14 mouse cellular contexts compared by ENCODE assay signal in the genomic region with DNA sequence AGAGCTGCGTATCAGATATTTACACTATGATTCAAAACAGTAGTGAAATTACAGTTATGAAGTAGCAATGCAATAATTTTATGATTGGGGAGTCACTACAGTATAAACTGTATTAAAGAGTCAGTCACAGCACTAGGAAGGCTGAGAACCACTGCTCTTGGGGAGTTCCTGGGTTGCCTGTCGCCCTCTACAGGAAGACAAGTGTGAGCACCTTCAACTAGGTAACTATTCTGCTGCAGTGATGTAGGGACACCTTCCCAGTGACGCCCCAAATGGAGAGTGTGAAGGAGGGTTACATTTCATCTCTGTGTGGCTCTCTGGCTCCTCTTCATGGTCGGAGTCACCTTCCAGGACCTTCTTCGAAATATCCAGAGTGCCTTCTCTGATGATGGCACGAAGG. TPM values are rescaled to one million over a fixed set of nuclear protein-coding genes. Genes with fewer than 3 reads are reported as not detected.
DNase-seq lines count a peak whose midpoint lies in the region; ATAC-seq and TF ChIP-seq lines count a peak whose summit lies in the region.
"Had no signal": no experiment of that assay in that cellular context is flagged by ENCODE, and none has a peak within 500 bp of the region (broad histone marks: within the 10 kb centered on the region; RNA-seq: fewer than 3 reads in every experiment).

No protein-coding gene starts in this region.

- peak; percentile 71 for TF ChIP-seq CTCF in intestine, postnatal 0 days (IDR thresholded peaks at IDR 0.05; ENCODE audit: low read depth)
- TF ChIP-seq CTCF in spleen, adult 2 months (IDR thresholded peaks at IDR 0.05; ENCODE audit: extremely low read depth, insufficient read depth, insufficient read length, insufficient replicate concordance) = peak; percentile 3; the same call in 1 of the 2 replicates
- peak; percentile 64 for TF ChIP-seq CTCF in Patski (IDR thresholded peaks at IDR 0.05)
- TF ChIP-seq CTCF in small intestine, adult 2 months (IDR thresholded peaks at IDR 0.05; ENCODE audit: extremely low read depth, insufficient read length, insufficient replicate concordance, low read depth, low read length) = peak; percentile 42; the same call in 1 of the 2 replicates

- WGBS in intestine, postnatal 0 days = 79% methylated on average over 6 of the region's 6 CpGs
- WGBS in intestine, embryonic 16.5 days = 74% methylated on average over 6 of the region's 6 CpGs
- 74% methylated on average over 6 of the region's 6 CpGs for WGBS in spleen, adult 2 months
- WGBS in small intestine, adult 2 months = 66% methylated on average over 6 of the region's 6 CpGs
- WGBS in limb, embryonic 10.5 days = 70% methylated on average over 6 of the region's 6 CpGs

- H3K27ac ChIP-seq in intestine, postnatal 0 days (ENCODE audit: low read depth, low read length) = no peak overlapping the region
- H3K27ac ChIP-seq in intestine, embryonic 16.5 days (ENCODE audit: low read length) = no peak overlapping the region
- H3K27ac ChIP-seq in spleen, adult 2 months (ENCODE audit: insufficient read depth, low read length) = no peak overlapping the region
- H3K27ac ChIP-seq in small intestine, adult 2 months (ENCODE audit: insufficient read depth, low read depth, low read length) = no peak overlapping the region
- H3K27ac ChIP-seq in limb, embryonic 10.5 days = no peak overlapping the region
- H3K27ac ChIP-seq: heart, embryonic 10.5 days; hindbrain, embryonic 14.5 days had no signal

- no peak for DNase-seq in spleen, adult 2 months (ENCODE audit: low read depth in 1 of 2, low spot score in 2 of 2)
- no peak for DNase-seq in spleen, postnatal 36 days (ENCODE audit: low spot score in 2 of 2)
- no peak for DNase-seq in Patski (ENCODE audit: low read depth, low spot score)
- DNase-seq in limb, embryonic 10.5 days (ENCODE audit: low spot score) = no peak
- DNase-seq in cerebellum, postnatal 4 days (ENCODE audit: low spot score in 2 of 2) = no peak
- DNase-seq: cerebellum, adult 9-10 months; lung, postnatal 10 days; thymus, postnatal 36 days had no signal

- no peaks in the 10 kb centered on the region for H3K36me3 ChIP-seq in intestine, postnatal 0 days (ENCODE audit: control insufficient read depth, insufficient read depth)
- no peaks in the 10 kb centered on the region for H3K36me3 ChIP-seq in intestine, embryonic 16.5 days (ENCODE audit: control insufficient read depth, insufficient read depth, low read length)
- no peaks in the 10 kb centered on the region for H3K36me3 ChIP-seq in spleen, adult 2 months (ENCODE audit: control insufficient read depth, insufficient read depth, low read length)
- no peaks in the 10 kb centered on the region for H3K36me3 ChIP-seq in small intestine, adult 2 months (ENCODE audit: control insufficient read depth, insufficient read depth, low read length)
- H3K36me3 ChIP-seq in limb, embryonic 10.5 days = no peaks in the 10 kb centered on the region
- H3K36me3 ChIP-seq: heart, embryonic 10.5 days had no signal

- in situ Hi-C loops in Patski (cut with MboI; ENCODE audit: low pct_unique_long_range_greater_than_20kb) = loop anchor here (10.0 kb wide), 1 partner anchor 414 kb away; no protein-coding TSS in a partner anchor

- ATAC-seq in intestine, postnatal 0 days = no peak
- no peak for ATAC-seq in intestine, embryonic 16.5 days
- ATAC-seq in Patski = no peak

- CTCF ChIA-PET in Patski (lab: Charles Lee) = interaction anchor here (1.3 to 1.6 kb wide), 2 partner anchors 81 to 86 kb away, joined by 4 to 5 read pairs; no protein-coding TSS in a partner anchor

- no peaks in the 10 kb centered on the region for H3K9me3 ChIP-seq in intestine, postnatal 0 days (ENCODE audit: control insufficient read depth)
- no peaks in the 10 kb centered on the region for H3K9me3 ChIP-seq in intestine, embryonic 16.5 days (ENCODE audit: control insufficient read depth, low read length)
- H3K9me3 ChIP-seq in limb, embryonic 10.5 days (replicated peaks) = no peaks in the 10 kb centered on the region
- H3K9me3 ChIP-seq: heart, embryonic 10.5 days had no signal

- H3K4me2 ChIP-seq in intestine, postnatal 0 days (replicated peaks; ENCODE audit: low read depth) = no peak overlapping the region
- H3K4me2 ChIP-seq in intestine, embryonic 16.5 days (ENCODE audit: low read depth, low read length) = no peak overlapping the region
- H3K4me2 ChIP-seq: hindbrain, embryonic 14.5 days had no signal

- H3K27me3 ChIP-seq in intestine, postnatal 0 days (replicated peaks; ENCODE audit: control insufficient read depth, insufficient read depth, low read length) = no peaks in the 10 kb centered on the region
- no peaks in the 10 kb centered on the region for H3K27me3 ChIP-seq in intestine, embryonic 16.5 days (replicated peaks; ENCODE audit: control insufficient read depth, insufficient read depth, low read length)
- no peaks in the 10 kb centered on the region for H3K27me3 ChIP-seq in spleen, adult 2 months (ENCODE audit: control insufficient read depth, insufficient read depth, low read length)
- peaks cover 3% of the 10 kb centered on the region for H3K27me3 ChIP-seq in Patski
- no peaks in the 10 kb centered on the region for H3K27me3 ChIP-seq in small intestine, adult 2 months (ENCODE audit: control insufficient read depth, insufficient read depth, low read length)
- H3K27me3 ChIP-seq in limb, embryonic 10.5 days (ENCODE audit: low read depth, poor library complexity, severe bottlenecking) = no peaks in the 10 kb centered on the region

- H3K4me1 ChIP-seq in intestine, postnatal 0 days (replicated peaks; ENCODE audit: control insufficient read depth, insufficient read depth, low read length) = no peaks in the 10 kb centered on the region
- no peaks in the 10 kb centered on the region for H3K4me1 ChIP-seq in intestine, embryonic 16.5 days (ENCODE audit: control insufficient read depth, insufficient read depth, low read length)
- H3K4me1 ChIP-seq in spleen, adult 2 months (ENCODE audit: control insufficient read depth, insufficient read depth, insufficient read length) = no peaks in the 10 kb centered on the region
- no peaks in the 10 kb centered on the region for H3K4me1 ChIP-seq in small intestine, adult 2 months (ENCODE audit: control insufficient read depth, insufficient read depth, insufficient read length, low read length)
- peaks cover 7% of the 10 kb centered on the region; the same call in 1 of the 2 replicates for H3K4me1 ChIP-seq in limb, embryonic 10.5 days

- no peak for TF ChIP-seq POLR2A in spleen, adult 2 months (IDR thresholded peaks at IDR 0.05; ENCODE audit: low read depth, low read length)
- TF ChIP-seq POLR2A in small intestine, adult 2 months (IDR thresholded peaks at IDR 0.05; ENCODE audit: low read depth, low read length) = no peak

- no peak overlapping the region for H3K9ac ChIP-seq in intestine, postnatal 0 days (ENCODE audit: low read depth, low read length)
- H3K9ac ChIP-seq in intestine, embryonic 16.5 days (ENCODE audit: low read depth, low read length) = no peak overlapping the region
- H3K9ac ChIP-seq: hindbrain, embryonic 14.5 days had no signal

- POLR2A ChIA-PET in Patski (lab: Charles Lee) = no interaction called here

- H3K4me3 ChIP-seq in intestine, postnatal 0 days (ENCODE audit: low read depth, low read length) = no peak overlapping the region
- H3K4me3 ChIP-seq in intestine, embryonic 16.5 days (ENCODE audit: low read length) = no peak overlapping the region
- no peak overlapping the region for H3K4me3 ChIP-seq in spleen, adult 2 months (ENCODE audit: extremely low read depth, insufficient read depth, insufficient read length)
- H3K4me3 ChIP-seq in small intestine, adult 2 months (ENCODE audit: low read depth, low read length) = no peak overlapping the region
- H3K4me3 ChIP-seq in limb, embryonic 10.5 days = no peak overlapping the region
- H3K4me3 ChIP-seq: heart, embryonic 10.5 days had no signal

RNA-seq across cellular contexts. Expression of gene Creg2, which starts 29.3 kb away (rescaled TPM):
- 0.26 and 0.34 TPM in 2 replicates for polyA plus RNA-seq in intestine, postnatal 0 days (2015; fragmentation: Nextera tagmentation; extraction: Ambion mirVana)
- polyA plus RNA-seq in intestine, embryonic 16.5 days (2015; fragmentation: Nextera tagmentation; extraction: Ambion mirVana) = 0.18 and 0.22 TPM in 2 replicates
- 0.05 and 0.07 TPM in 2 replicates for polyA plus RNA-seq in spleen, adult 2 months (2012; rRNA removed)
- not detected for polyA plus RNA-seq in Patski (2021)
- 0.03 and 0.10 TPM in 2 replicates for polyA plus RNA-seq in small intestine, adult 2 months (2012; rRNA removed)
- polyA plus RNA-seq in limb, embryonic 10.5 days (2016; fragmentation: Nextera tagmentation; extraction: Ambion mirVana) = 0.06 TPM in 1 of 2 replicates, not detected in the other

RNA-seq across cellular contexts. Expression of gene Rfx8, which starts 40.3 kb away (rescaled TPM):
- 0.09 and 0.16 TPM in 2 replicates for polyA plus RNA-seq in intestine, postnatal 0 days (2015; fragmentation: Nextera tagmentation; extraction: Ambion mirVana)
- 0.18 TPM in 1 of 2 replicates, not detected in the other for polyA plus RNA-seq in intestine, embryonic 16.5 days (2015; fragmentation: Nextera tagmentation; extraction: Ambion mirVana)
- 0.08 TPM in 1 of 2 replicates, not detected in the other for polyA plus RNA-seq in spleen, adult 2 months (2012; rRNA removed)
- not detected for polyA plus RNA-seq in Patski (2021)
- 0.04 TPM in 1 of 2 replicates, not detected in the other for polyA plus RNA-seq in small intestine, adult 2 months (2012; rRNA removed)
- polyA plus RNA-seq in limb, embryonic 10.5 days (2016; fragmentation: Nextera tagmentation; extraction: Ambion mirVana) = 0.35 and 0.79 TPM in 2 replicates
- polyA plus RNA-seq: large intestine, adult 2 months had no signal

Comparison
In these comparisons a context has a peak if more than half of its experiments do, and no peak if none do; other contexts are left out.
1. CTCF ChIP-seq: peak in every context shown above with its lines; median percentile 71 in intestine, postnatal 0 days; 64 in Patski; 42 in small intestine, adult 2 months; 3 in spleen, adult 2 months.